Mouse (Mus musculus): ENCODE data around the gene Mrm3. TPM values are rescaled to one million over a fixed set of nuclear protein-coding genes. Genes with fewer than 3 reads are reported as not detected.

Mrm3 gene
- polyA plus RNA-seq, 1 experiment = 2.7 TPM

GRCm38 (mm10) chr11:76258511-76258910 lies 15.0 kb downstream of the Mrm3 start:
- no peak overlapping the region for H3K27ac ChIP-seq (ENCODE audit: insufficient read depth, low read length)
- H3K27me3 ChIP-seq (ENCODE audit: control insufficient read depth, insufficient read depth, low read length) = no peaks in the 10 kb centered on the region
- H3K36me3 ChIP-seq (ENCODE audit: control insufficient read depth, insufficient read depth, low read length) = no peaks in the 10 kb centered on the region
- TF ChIP-seq POLR2A (IDR thresholded peaks at IDR 0.05; ENCODE audit: low read depth, low read length) (no peak), CTCF (IDR thresholded peaks at IDR 0.05; ENCODE audit: extremely low read depth, insufficient read depth, insufficient read length, insufficient replicate concordance) (no peak)
- DNase-seq (ENCODE audit: low read depth in 1 of 2, low spot score in 2 of 2) = no peak
- 90% methylated on average over 6 of the region's 6 CpGs for WGBS
- H3K4me1 ChIP-seq (ENCODE audit: control insufficient read depth, insufficient read depth, insufficient read length) = peaks cover 4% of the 10 kb centered on the region; the same call in 1 of the 2 replicates
- no peak overlapping the region for H3K4me3 ChIP-seq (ENCODE audit: extremely low read depth, insufficient read depth, insufficient read length)

GRCm38 (mm10) chr11:76260208-76261050 lies 16.9 kb downstream of the Mrm3 start:
- peaks cover 4% of the 10 kb centered on the region; the same call in 1 of the 2 replicates for H3K4me1 ChIP-seq (ENCODE audit: control insufficient read depth, insufficient read depth, insufficient read length)
- H3K27me3 ChIP-seq (ENCODE audit: control insufficient read depth, insufficient read depth, low read length) = no peaks in the 10 kb centered on the region
- no peak overlapping the region for H3K27ac ChIP-seq (ENCODE audit: insufficient read depth, low read length)
- no peaks in the 10 kb centered on the region for H3K36me3 ChIP-seq (ENCODE audit: control insufficient read depth, insufficient read depth, low read length)
- no peak for DNase-seq (ENCODE audit: low read depth in 1 of 2, low spot score in 2 of 2)
- WGBS = 88% methylated on average over 10 of the region's 10 CpGs
- no peak overlapping the region for H3K4me3 ChIP-seq (ENCODE audit: extremely low read depth, insufficient read depth, insufficient read length)
- no peak for TF ChIP-seq POLR2A (IDR thresholded peaks at IDR 0.05; ENCODE audit: low read depth, low read length)
- no peak for TF ChIP-seq CTCF (IDR thresholded peaks at IDR 0.05; ENCODE audit: extremely low read depth, insufficient read depth, insufficient read length, insufficient replicate concordance)

GRCm38 (mm10) chr11:76261224-76261623 lies 17.7 kb downstream of the Mrm3 start:
- H3K36me3 ChIP-seq (ENCODE audit: control insufficient read depth, insufficient read depth, low read length) = no peaks in the 10 kb centered on the region
- H3K4me1 ChIP-seq (ENCODE audit: control insufficient read depth, insufficient read depth, insufficient read length) = peaks cover 4% of the 10 kb centered on the region; the same call in 1 of the 2 replicates
- no peaks in the 10 kb centered on the region for H3K27me3 ChIP-seq (ENCODE audit: control insufficient read depth, insufficient read depth, low read length)
- H3K4me3 ChIP-seq (ENCODE audit: extremely low read depth, insufficient read depth, insufficient read length) = no peak overlapping the region
- 16% methylated on average over 12 of the region's 12 CpGs for WGBS
- DNase-seq (ENCODE audit: low read depth in 1 of 2, low spot score in 2 of 2) = no peak
- H3K27ac ChIP-seq (ENCODE audit: insufficient read depth, low read length) = no peak overlapping the region
- TF ChIP-seq POLR2A (IDR thresholded peaks at IDR 0.05; ENCODE audit: low read depth, low read length) = no peak
- TF ChIP-seq CTCF (IDR thresholded peaks at IDR 0.05; ENCODE audit: extremely low read depth, insufficient read depth, insufficient read length, insufficient replicate concordance) = no peak

- Histone ChIP-seq H3K36me3 (ENCODE audit: control insufficient read depth, insufficient read depth, low read length) (no peaks in the 10 kb centered on the region), H3K27ac (ENCODE audit: insufficient read depth, low read length) (no peak overlapping the region), H3K4me1 (ENCODE audit: control insufficient read depth, insufficient read depth, insufficient read length) (peaks cover 4% of the 10 kb centered on the region; the same call in 1 of the 2 replicates), H3K4me3 (ENCODE audit: extremely low read depth, insufficient read depth, insufficient read length) (no peak overlapping the region), H3K27me3 (ENCODE audit: control insufficient read depth, insufficient read depth, low read length) (no peaks in the 10 kb centered on the region)
- 88% methylated on average over 19 of the region's 19 CpGs for WGBS
- DNase-seq (ENCODE audit: low read depth in 1 of 2, low spot score in 2 of 2) = no peak
- no peak for TF ChIP-seq POLR2A (IDR thresholded peaks at IDR 0.05; ENCODE audit: low read depth, low read length)
- no peak for TF ChIP-seq CTCF (IDR thresholded peaks at IDR 0.05; ENCODE audit: extremely low read depth, insufficient read depth, insufficient read length, insufficient replicate concordance)
These were observed 19.3 kb downstream of the Mrm3 start for GRCm38 (mm10) chr11:76262611-76263351.

GRCm38 (mm10) chr11:76267550-76267949 lies 24.0 kb downstream of the Mrm3 start:
- no peak for TF ChIP-seq CTCF (IDR thresholded peaks at IDR 0.05; ENCODE audit: extremely low read depth, insufficient read depth, insufficient read length, insufficient replicate concordance)
- TF ChIP-seq POLR2A (IDR thresholded peaks at IDR 0.05; ENCODE audit: low read depth, low read length) = no peak
- Histone ChIP-seq H3K27me3 (ENCODE audit: control insufficient read depth, insufficient read depth, low read length) (no peaks in the 10 kb centered on the region), H3K4me3 (ENCODE audit: extremely low read depth, insufficient read depth, insufficient read length) (no peak overlapping the region), H3K36me3 (ENCODE audit: control insufficient read depth, insufficient read depth, low read length) (no peaks in the 10 kb centered on the region), H3K27ac (ENCODE audit: insufficient read depth, low read length) (no peak overlapping the region), H3K4me1 (ENCODE audit: control insufficient read depth, insufficient read depth, insufficient read length) (no peaks in the 10 kb centered on the region)
- 65% methylated on average over 7 of the region's 7 CpGs for WGBS
- DNase-seq (ENCODE audit: low read depth in 1 of 2, low spot score in 2 of 2) = no peak

GRCm38 (mm10) chr11:76268001-76268459 lies 24.5 kb downstream of the Mrm3 start:
- H3K27me3 ChIP-seq (ENCODE audit: control insufficient read depth, insufficient read depth, low read length) = no peaks in the 10 kb centered on the region
- 0 out of 2 replicates have a peak overlapping the region, but pooled peaks have one; percentile 15 for H3K27ac ChIP-seq (ENCODE audit: insufficient read depth, low read length)
- no peak for TF ChIP-seq POLR2A (IDR thresholded peaks at IDR 0.05; ENCODE audit: low read depth, low read length)
- TF ChIP-seq CTCF (IDR thresholded peaks at IDR 0.05; ENCODE audit: extremely low read depth, insufficient read depth, insufficient read length, insufficient replicate concordance) = no peak
- H3K4me1 ChIP-seq (ENCODE audit: control insufficient read depth, insufficient read depth, insufficient read length) = no peaks in the 10 kb centered on the region
- no peaks in the 10 kb centered on the region for H3K36me3 ChIP-seq (ENCODE audit: control insufficient read depth, insufficient read depth, low read length)
- H3K4me3 ChIP-seq (ENCODE audit: extremely low read depth, insufficient read depth, insufficient read length) = no peak overlapping the region
- WGBS = 52% methylated on average over 5 of the region's 5 CpGs
- no peak for DNase-seq (ENCODE audit: low read depth in 1 of 2, low spot score in 2 of 2)

Data from spleen, adult 2 months (tissue).